In genomic region chr17:77969187-77969586, GRCm38 (mm10) we compare ENCODE assay signal across 25 mouse cellular contexts.
DNase-seq lines count a peak whose midpoint lies in the region; ATAC-seq and TF ChIP-seq lines count a peak whose summit lies in the region.
"Had no signal": no experiment of that assay in that cellular context is flagged by ENCODE, and none has a peak within 500 bp of the region (broad histone marks: within the 10 kb centered on the region; RNA-seq: fewer than 3 reads in every experiment).

No protein-coding gene starts in this region.

- no peaks in the 10 kb centered on the region for H3K4me1 ChIP-seq in MEL (ENCODE audit: control insufficient read depth in 1 of 2, insufficient read depth in 2 of 2, low read length in 2 of 2)
- H3K4me1 ChIP-seq: forebrain, embryonic 10.5 days; forebrain, embryonic 13.5 days; hindbrain, embryonic 10.5 days; hindbrain, embryonic 13.5 days; intestine, embryonic 15.5 days had no signal

- no peak overlapping the region for H3K27ac ChIP-seq in MEL (ENCODE audit: control insufficient read depth, low read depth, low read length)
- H3K27ac ChIP-seq: forebrain, embryonic 10.5 days; forebrain, embryonic 13.5 days; hindbrain, embryonic 10.5 days; hindbrain, embryonic 13.5 days; intestine, embryonic 15.5 days had no signal

- DNase-seq in heart, adult 8-10 months (ENCODE audit: low spot score), result peak; percentile 2
- DNase-seq in heart, postnatal 36 days, result no peak
- DNase-seq in MEL (ENCODE audit: low read depth, low spot score) (peak; percentile 5), MEL-GATA-1-ER (ENCODE audit: extremely low read depth, low read depth) (peak; percentile 6)
- DNase-seq in spleen, postnatal 10 days (ENCODE audit: low spot score in 2 of 2), result no peak
- no peak for DNase-seq in embryo, embryonic 9.5 days (ENCODE audit: extremely low spot score)
- DNase-seq: adrenal gland, postnatal 10 days; adrenal gland, postnatal 36 days; cerebellum, adult 11-12 months; cerebellum, adult 8-10 months; cerebellum, postnatal 10 days; cerebellum, postnatal 36 days; embryo, embryonic 11 days; gastrocnemius, postnatal 14 days; kidney, adult 11 months had no signal

- TF ChIP-seq RAD21 in MEL (IDR thresholded peaks at IDR 0.05; ENCODE audit: low read depth, low read length), result no peak

- H3K79me2 ChIP-seq in MEL (ENCODE audit: control insufficient read depth, insufficient read depth, low read length, poor library complexity), result no peaks in the 10 kb centered on the region

- intact Hi-C loops in heart, postnatal 36 days (cut with DNase I), result no loop called here

- no peak for TF ChIP-seq CTCF in MEL (IDR thresholded peaks at IDR 0.05 in 2 of 3, conservative IDR thresholded peaks at IDR 0.05 in 1 of 3; ENCODE audit: control insufficient read depth in 1 of 3, insufficient read depth in 1 of 3, low read depth in 2 of 3, low read length in 3 of 3, poor library complexity in 1 of 3, severe bottlenecking in 1 of 3)

- no peak for TF ChIP-seq EP300 in MEL (IDR thresholded peaks at IDR 0.05; ENCODE audit: low read depth in 1 of 2, low read length in 2 of 2)

- no peaks in the 10 kb centered on the region for H3K9me3 ChIP-seq in MEL (replicated peaks; ENCODE audit: insufficient read depth, low read length)
- H3K9me3 ChIP-seq: forebrain, embryonic 10.5 days; forebrain, embryonic 13.5 days; hindbrain, embryonic 10.5 days; hindbrain, embryonic 13.5 days; intestine, embryonic 15.5 days had no signal

- no peak for TF ChIP-seq POLR2A in MEL (IDR thresholded peaks at IDR 0.05; ENCODE audit: control insufficient read depth in 1 of 2, insufficient read depth in 1 of 2, low read depth in 1 of 2, low read length in 2 of 2, poor library complexity in 1 of 2)

- peak; percentile 79 for ATAC-seq in megakaryocyte, adult 5-6 weeks (ENCODE audit: poor library complexity, severe bottlenecking)
- ATAC-seq: CD4-positive, CD25-positive, alpha-beta regulatory T cell, adult 4 months; forebrain, embryonic 13.5 days; forebrain, embryonic 16.5 days; hindbrain, embryonic 16.5 days; intestine, embryonic 15.5 days; Patski had no signal

- no peaks in the 10 kb centered on the region for H3K36me3 ChIP-seq in MEL (ENCODE audit: control insufficient read depth in 1 of 2, insufficient read depth in 2 of 2, low read length in 2 of 2)
- H3K36me3 ChIP-seq: forebrain, embryonic 10.5 days; hindbrain, embryonic 10.5 days; hindbrain, embryonic 13.5 days; intestine, embryonic 15.5 days had no signal

- no peaks in the 10 kb centered on the region for H3K27me3 ChIP-seq in MEL (ENCODE audit: control insufficient read depth in 1 of 2, insufficient read depth in 2 of 2, low read length in 2 of 2)
- H3K27me3 ChIP-seq: forebrain, embryonic 13.5 days; hindbrain, embryonic 13.5 days; intestine, embryonic 15.5 days had no signal

- no peak overlapping the region for H3K9ac ChIP-seq in MEL (ENCODE audit: control insufficient read depth, low read depth, low read length, poor library complexity, severe bottlenecking)
- H3K9ac ChIP-seq: forebrain, embryonic 13.5 days; hindbrain, embryonic 13.5 days; intestine, embryonic 15.5 days had no signal

- no peak overlapping the region for H3K4me3 ChIP-seq in MEL (ENCODE audit: control insufficient read depth in 1 of 2, insufficient read depth in 1 of 2, low read depth in 2 of 2, low read length in 2 of 2)
- H3K4me3 ChIP-seq: forebrain, embryonic 10.5 days; forebrain, embryonic 13.5 days; hindbrain, embryonic 10.5 days; hindbrain, embryonic 13.5 days; intestine, embryonic 15.5 days had no signal

TF ChIP-seq in MEL, 35 proteins besides CTCF, POLR2A, EP300 and RAD21:
- TF ChIP-seq UBTF (IDR thresholded peaks at IDR 0.05; ENCODE audit: borderline replicate concordance, insufficient read depth, low read depth, low read length) (no peak), MAX (IDR thresholded peaks at IDR 0.05; ENCODE audit: low read length) (no peak), ZKSCAN1 (IDR thresholded peaks at IDR 0.05; ENCODE audit: low read depth, low read length) (no peak), ZMIZ1 (IDR thresholded peaks at IDR 0.05; ENCODE audit: low read depth, low read length) (no peak), ZNF384 (IDR thresholded peaks at IDR 0.05; ENCODE audit: low read depth, low read length) (no peak), JUND (IDR thresholded peaks at IDR 0.05; ENCODE audit: low read depth, low read length) (no peak), USF1 (IDR thresholded peaks at IDR 0.05; ENCODE audit: low read depth, low read length) (no peak), NRF1 (IDR thresholded peaks at IDR 0.05; ENCODE audit: insufficient read depth, low read depth, low read length, poor library complexity, severe bottlenecking) (no peak), SMC3 (IDR thresholded peaks at IDR 0.05; ENCODE audit: low read depth, low read length) (no peak), ZC3H11A (IDR thresholded peaks at IDR 0.05; ENCODE audit: low read depth, low read length) (no peak)

Comparison
In these comparisons a context has a peak if more than half of its experiments do, and no peak if none do; other contexts are left out.
1. DNase-seq: peak in heart, adult 8-10 months (single experiment), MEL (single experiment) and MEL-GATA-1-ER (single experiment); none in heart, postnatal 36 days (0 of 2), spleen, postnatal 10 days (0 of 2) and embryo, embryonic 9.5 days (single experiment).